Mouse (Mus musculus): ENCODE data around the gene Tnfrsf9.
A peak's percentile ranks its signal among the peaks of the same experiment; 100 is the strongest.

GRCm38 (mm10) chr4:150901651-150902050 is 12.7 kb upstream of the Tnfrsf9 start:
- TF ChIP-seq CTCF (IDR thresholded peaks at IDR 0.05; ENCODE audit: control insufficient read depth, insufficient read depth, insufficient read length) (peak; percentile 67), MAX (IDR thresholded peaks at IDR 0.05) (no peak), USF1 (IDR thresholded peaks at IDR 0.05; ENCODE audit: low read depth) (no peak), MYOG (IDR thresholded peaks at IDR 0.05; ENCODE audit: control insufficient read depth, extremely low read depth, insufficient read length) (no peak), MYOD1 (IDR thresholded peaks at IDR 0.05; ENCODE audit: control insufficient read depth, insufficient read length, low read depth) (no peak)
